Mouse (Mus musculus): ENCODE data around the gene Klhdc7a. TPM values are rescaled to one million over a fixed set of nuclear protein-coding genes. Genes with fewer than 3 reads are reported as not detected.

Klhdc7a gene
- 6.3 and 8.2 TPM in 2 replicates for polyA plus RNA-seq (2012; rRNA removed)

GRCm38 (mm10) chr4:139967922-139968321 lies at the start of gene Klhdc7a:
Gene Klhdc7a, minus strand, starts transcription at chr4:139968026.
- no peak for DNase-seq
- Histone ChIP-seq H3K36me3 (ENCODE audit: control insufficient read depth, insufficient read depth, low read length) (no peaks in the 10 kb centered on the region), H3K27ac (ENCODE audit: control insufficient read depth, insufficient read depth, low read length) (no peak within 1 kb of the TSS), H3K4me1 (replicated peaks; ENCODE audit: control insufficient read depth, insufficient read depth, low read length) (no peaks in the 10 kb centered on the region), H3K4me3 (ENCODE audit: control insufficient read depth, insufficient read depth, low read length) (no peak within 1 kb of the TSS), H3K27me3 (ENCODE audit: control insufficient read depth, insufficient read depth, low read length) (no peaks in the 10 kb centered on the region)
- 77% methylated on average over 4 of the region's 4 CpGs for WGBS
- no peak for TF ChIP-seq POLR2A (IDR thresholded peaks at IDR 0.05; ENCODE audit: control insufficient read depth, extremely low read depth, insufficient read depth, low read length, poor library complexity)
- no peak for TF ChIP-seq CTCF (IDR thresholded peaks at IDR 0.05; ENCODE audit: borderline replicate concordance, control insufficient read depth, extremely low read depth, insufficient read depth, low read length, poor library complexity)

GRCm38 (mm10) chr4:140015916-140016315 lies 48.1 kb upstream of the Klhdc7a start:
- WGBS = 75% methylated on average over 7 of the region's 7 CpGs

GRCm38 (mm10) chr4:140010728-140011470 lies 43.1 kb upstream of the Klhdc7a start:
- no peak for DNase-seq
- WGBS = 82% methylated on average over 11 of the region's 11 CpGs
- no peak for TF ChIP-seq POLR2A (IDR thresholded peaks at IDR 0.05; ENCODE audit: control insufficient read depth, extremely low read depth, insufficient read depth, low read length, poor library complexity)
- TF ChIP-seq CTCF (IDR thresholded peaks at IDR 0.05; ENCODE audit: borderline replicate concordance, control insufficient read depth, extremely low read depth, insufficient read depth, low read length, poor library complexity) = no peak
- H3K27me3 ChIP-seq (ENCODE audit: control insufficient read depth, insufficient read depth, low read length) = no peaks in the 10 kb centered on the region
- H3K36me3 ChIP-seq (ENCODE audit: control insufficient read depth, insufficient read depth, low read length) = no peaks in the 10 kb centered on the region
- no peaks in the 10 kb centered on the region for H3K4me1 ChIP-seq (replicated peaks; ENCODE audit: control insufficient read depth, insufficient read depth, low read length)
- H3K27ac ChIP-seq (ENCODE audit: control insufficient read depth, insufficient read depth, low read length) = no peak overlapping the region
- H3K4me3 ChIP-seq (ENCODE audit: control insufficient read depth, insufficient read depth, low read length) = no peak overlapping the region

More at GRCm38 (mm10) chr4:140015916-140016315, 48.1 kb upstream of the Klhdc7a start:
- H3K36me3 ChIP-seq (ENCODE audit: control insufficient read depth, insufficient read depth, low read length) = no peaks in the 10 kb centered on the region
- no peaks in the 10 kb centered on the region for H3K4me1 ChIP-seq (replicated peaks; ENCODE audit: control insufficient read depth, insufficient read depth, low read length)
- H3K27me3 ChIP-seq (ENCODE audit: control insufficient read depth, insufficient read depth, low read length) = no peaks in the 10 kb centered on the region
- no peak overlapping the region for H3K27ac ChIP-seq (ENCODE audit: control insufficient read depth, insufficient read depth, low read length)
- no peak overlapping the region for H3K4me3 ChIP-seq (ENCODE audit: control insufficient read depth, insufficient read depth, low read length)
- no peak for DNase-seq
- no peak for TF ChIP-seq POLR2A (IDR thresholded peaks at IDR 0.05; ENCODE audit: control insufficient read depth, extremely low read depth, insufficient read depth, low read length, poor library complexity)
- TF ChIP-seq CTCF (IDR thresholded peaks at IDR 0.05; ENCODE audit: borderline replicate concordance, control insufficient read depth, extremely low read depth, insufficient read depth, low read length, poor library complexity) = no peak

- no peak for TF ChIP-seq CTCF (IDR thresholded peaks at IDR 0.05; ENCODE audit: borderline replicate concordance, control insufficient read depth, extremely low read depth, insufficient read depth, low read length, poor library complexity)
- no peak for TF ChIP-seq POLR2A (IDR thresholded peaks at IDR 0.05; ENCODE audit: control insufficient read depth, extremely low read depth, insufficient read depth, low read length, poor library complexity)
- H3K4me1 ChIP-seq (replicated peaks; ENCODE audit: control insufficient read depth, insufficient read depth, low read length) = no peaks in the 10 kb centered on the region
- no peak overlapping the region for H3K4me3 ChIP-seq (ENCODE audit: control insufficient read depth, insufficient read depth, low read length)
- DNase-seq = no peak
- H3K27ac ChIP-seq (ENCODE audit: control insufficient read depth, insufficient read depth, low read length) = no peak overlapping the region
- H3K27me3 ChIP-seq (ENCODE audit: control insufficient read depth, insufficient read depth, low read length) = 0 out of 2 replicates have a peak, but pooled peaks cover 2% of the 10 kb centered on the region
- 14% methylated on average over 5 of the region's 5 CpGs for WGBS
- H3K36me3 ChIP-seq (ENCODE audit: control insufficient read depth, insufficient read depth, low read length) = no peaks in the 10 kb centered on the region
These were observed 37.1 kb upstream of the Klhdc7a start for GRCm38 (mm10) chr4:140004932-140005331.

- Histone ChIP-seq H3K27ac (ENCODE audit: control insufficient read depth, insufficient read depth, low read length) (no peak overlapping the region), H3K4me1 (replicated peaks; ENCODE audit: control insufficient read depth, insufficient read depth, low read length) (no peaks in the 10 kb centered on the region), H3K27me3 (ENCODE audit: control insufficient read depth, insufficient read depth, low read length) (0 out of 2 replicates have a peak, but pooled peaks cover 2% of the 10 kb centered on the region), H3K4me3 (ENCODE audit: control insufficient read depth, insufficient read depth, low read length) (no peak overlapping the region), H3K36me3 (ENCODE audit: control insufficient read depth, insufficient read depth, low read length) (no peaks in the 10 kb centered on the region)
- DNase-seq = no peak
- TF ChIP-seq POLR2A (IDR thresholded peaks at IDR 0.05; ENCODE audit: control insufficient read depth, extremely low read depth, insufficient read depth, low read length, poor library complexity) = no peak
- no peak for TF ChIP-seq CTCF (IDR thresholded peaks at IDR 0.05; ENCODE audit: borderline replicate concordance, control insufficient read depth, extremely low read depth, insufficient read depth, low read length, poor library complexity)
- 17% methylated on average over 12 of the region's 12 CpGs for WGBS
These were observed 36.3 kb upstream of the Klhdc7a start for GRCm38 (mm10) chr4:140004170-140004569.

GRCm38 (mm10) chr4:140002069-140002468 lies 34.2 kb upstream of the Klhdc7a start:
- WGBS = 21% methylated on average over 12 of the region's 12 CpGs
- Histone ChIP-seq H3K27me3 (ENCODE audit: control insufficient read depth, insufficient read depth, low read length) (0 out of 2 replicates have a peak, but pooled peaks cover 2% of the 10 kb centered on the region), H3K36me3 (ENCODE audit: control insufficient read depth, insufficient read depth, low read length) (no peaks in the 10 kb centered on the region), H3K4me3 (ENCODE audit: control insufficient read depth, insufficient read depth, low read length) (no peak overlapping the region), H3K4me1 (replicated peaks; ENCODE audit: control insufficient read depth, insufficient read depth, low read length) (no peaks in the 10 kb centered on the region), H3K27ac (ENCODE audit: control insufficient read depth, insufficient read depth, low read length) (no peak overlapping the region)
- no peak for TF ChIP-seq POLR2A (IDR thresholded peaks at IDR 0.05; ENCODE audit: control insufficient read depth, extremely low read depth, insufficient read depth, low read length, poor library complexity)
- no peak for TF ChIP-seq CTCF (IDR thresholded peaks at IDR 0.05; ENCODE audit: borderline replicate concordance, control insufficient read depth, extremely low read depth, insufficient read depth, low read length, poor library complexity)
- DNase-seq = no peak
